Mouse (Mus musculus) intestine, embryonic 16.5 days (tissue): ENCODE results near the gene Banp. TPM values are rescaled to one million over a fixed set of nuclear protein-coding genes. Genes with fewer than 3 reads are reported as not detected.

Experiments used
- ATAC-seq: fragments of 200-750 bp; cut with Nextera tagmentation; 2 replicates; pipeline ENCODE4 v1.8.0; 2017; ENCODE audit warnings: moderate TSS enrichment, moderate library complexity
- H3K27ac ChIP-seq: fragments of 300-500 bp; sonication (generic); 2 replicates; pipeline ENCODE4 v1.5.1; 2014; ENCODE audit warnings: mild to moderate bottlenecking, low read length
- H3K27me3 ChIP-seq: fragments of 300-500 bp; sonication (generic); replicated peaks from 2 replicates; pipeline ENCODE4 v1.6.1; 2014; ENCODE audit warnings: low read length, control low read depth, mixed read lengths; ENCODE audit not compliant: control insufficient read depth, insufficient read depth
- H3K36me3 ChIP-seq: fragments of 300-500 bp; sonication (generic); 2 replicates; pipeline ENCODE4 v1.6.1; 2014; ENCODE audit warnings: low read length, control low read depth; ENCODE audit not compliant: control insufficient read depth, insufficient read depth
- H3K4me1 ChIP-seq: fragments of 300-500 bp; sonication (generic); 2 replicates; pipeline ENCODE4 v1.6.1; 2014; ENCODE audit warnings: low read length, control low read depth, mixed read lengths; ENCODE audit not compliant: control insufficient read depth, insufficient read depth
- H3K4me2 ChIP-seq: fragments of 300-500 bp; sonication (generic); 2 replicates; pipeline ENCODE4 v1.6.1; 2014; ENCODE audit warnings: low read depth, low read length, control low read depth
- H3K4me3 ChIP-seq: fragments of 300-500 bp; sonication (generic); 2 replicates; pipeline ENCODE4 v1.5.1; 2014; ENCODE audit warnings: mild to moderate bottlenecking, low read length
- H3K9ac ChIP-seq: fragments of 300-500 bp; sonication (generic); 2 replicates; pipeline ENCODE4 v1.6.1; 2014; ENCODE audit warnings: low read depth, low read length
- H3K9me3 ChIP-seq: fragments of 300-500 bp; sonication (generic); 2 replicates; pipeline ENCODE4 v1.6.1; 2016; ENCODE audit warnings: low read length, control low read depth; ENCODE audit not compliant: control insufficient read depth
- WGBS: fragments of 180-500 bp; shearing (Covaris S2); extraction: QIAGEN DNeasy Blood & Tissue Kit; methylation state at CpG from one replicate; pipeline ENCODE4 v1.1.7; 2014; 5-methylcytosine and 5-hydroxymethylcytosine counted together
- polyA plus RNA-seq: library from polyadenylated mRNA; unstranded; fragments of >200 nt; fragmentation: Nextera tagmentation; extraction: Ambion mirVana; gene quantifications from 2 replicates; pipeline ENCODE4 v1.2.1, GENCODE M21; 2015

Banp gene
- polyA plus RNA-seq, 1 experiment from 2014 or later, result 36.6 TPM

GRCm38 (mm10) chr8:122018046-122018831, 68.7 kb downstream of the Banp start:
- no peak overlapping the region for H3K4me3 ChIP-seq
- H3K4me1 ChIP-seq, result peaks cover 3% of the 10 kb centered on the region; the same call in 1 of the 2 replicates
- H3K36me3 ChIP-seq, result no peaks in the 10 kb centered on the region
- no peak overlapping the region for H3K27ac ChIP-seq
- H3K9me3 ChIP-seq, result no peaks in the 10 kb centered on the region
- no peaks in the 10 kb centered on the region for H3K27me3 ChIP-seq
- H3K9ac ChIP-seq, result no peak overlapping the region
- no peak overlapping the region for H3K4me2 ChIP-seq
- no peak for ATAC-seq
- 66% methylated on average over 22 of the region's 22 CpGs for WGBS

GRCm38 (mm10) chr8:122019162-122019561, 69.6 kb downstream of the Banp start:
- no peaks in the 10 kb centered on the region; the same call in 1 of the 2 replicates for H3K36me3 ChIP-seq
- ATAC-seq, result no peak

GRCm38 (mm10) chr8:122020050-122020771, 70.7 kb downstream of the Banp start:
- H3K4me1 ChIP-seq, result peaks cover 3% of the 10 kb centered on the region; the same call in 1 of the 2 replicates
- H3K27me3 ChIP-seq, result no peaks in the 10 kb centered on the region
- ATAC-seq, result no peak
- no peaks in the 10 kb centered on the region for H3K9me3 ChIP-seq
- H3K36me3 ChIP-seq, result no peaks in the 10 kb centered on the region; the same call in 1 of the 2 replicates
- 80% methylated on average over 8 of the region's 8 CpGs for WGBS
- H3K27ac ChIP-seq, result no peak overlapping the region
- H3K4me3 ChIP-seq, result no peak overlapping the region
- no peak overlapping the region for H3K9ac ChIP-seq
- H3K4me2 ChIP-seq, result no peak overlapping the region

More at GRCm38 (mm10) chr8:122019162-122019561, 69.6 kb downstream of the Banp start:
- Histone ChIP-seq H3K4me1 (peaks cover 3% of the 10 kb centered on the region; the same call in 1 of the 2 replicates), H3K9me3 (no peaks in the 10 kb centered on the region), H3K27me3 (no peaks in the 10 kb centered on the region), H3K4me3 (no peak overlapping the region), H3K27ac (no peak overlapping the region), H3K9ac (no peak overlapping the region), H3K4me2 (no peak overlapping the region)
- 92% methylated on average over 1 of the region's 1 CpGs for WGBS

- peak; percentile 76; the same call in 1 of the 2 replicates for ATAC-seq
- peaks cover 3% of the 10 kb centered on the region; the same call in 1 of the 2 replicates for H3K4me1 ChIP-seq
- H3K27ac ChIP-seq, result no peak overlapping the region
- H3K4me3 ChIP-seq, result no peak overlapping the region
- no peaks in the 10 kb centered on the region for H3K9me3 ChIP-seq
- peaks cover 6% of the 10 kb centered on the region for H3K36me3 ChIP-seq
- no peak overlapping the region for H3K9ac ChIP-seq
- no peaks in the 10 kb centered on the region for H3K27me3 ChIP-seq
- no peak overlapping the region for H3K4me2 ChIP-seq
- WGBS, result 60% methylated on average over 2 of the region's 2 CpGs
Observed at GRCm38 (mm10) chr8:122021725-122022124, 72.2 kb downstream of the Banp start.

GRCm38 (mm10) chr8:122022274-122022673, 72.7 kb downstream of the Banp start:
- ATAC-seq, result no peak
- no peak overlapping the region for H3K27ac ChIP-seq
- H3K4me1 ChIP-seq, result peaks cover 3% of the 10 kb centered on the region; the same call in 1 of the 2 replicates
- no peaks in the 10 kb centered on the region for H3K9me3 ChIP-seq
- H3K9ac ChIP-seq, result no peak overlapping the region
- 78% methylated on average over 6 of the region's 6 CpGs for WGBS
- H3K4me3 ChIP-seq, result no peak overlapping the region
- no peak overlapping the region for H3K4me2 ChIP-seq
- H3K27me3 ChIP-seq, result no peaks in the 10 kb centered on the region
- peaks cover 7% of the 10 kb centered on the region for H3K36me3 ChIP-seq

- Histone ChIP-seq H3K27me3 (no peaks in the 10 kb centered on the region), H3K9ac (no peak overlapping the region), H3K27ac (no peak overlapping the region), H3K4me3 (no peak overlapping the region), H3K4me1 (peaks cover 3% of the 10 kb centered on the region; the same call in 1 of the 2 replicates), H3K36me3 (peaks cover 7% of the 10 kb centered on the region), H3K9me3 (no peaks in the 10 kb centered on the region), H3K4me2 (no peak overlapping the region)
- 70% methylated on average over 4 of the region's 4 CpGs for WGBS
- no peak for ATAC-seq
Observed at GRCm38 (mm10) chr8:122022705-122023104, 73.2 kb downstream of the Banp start.

GRCm38 (mm10) chr8:122025546-122025945, 76.0 kb downstream of the Banp start:
- Histone ChIP-seq H3K27me3 (no peaks in the 10 kb centered on the region), H3K27ac (no peak overlapping the region), H3K9me3 (no peaks in the 10 kb centered on the region), H3K36me3 (peaks cover 7% of the 10 kb centered on the region), H3K9ac (no peak overlapping the region), H3K4me1 (peaks cover 3% of the 10 kb centered on the region; the same call in 1 of the 2 replicates), H3K4me3 (no peak overlapping the region), H3K4me2 (no peak overlapping the region)
- 90% methylated on average over 9 of the region's 9 CpGs for whole genome bisulfite sequencing
- ATAC-seq, result no peak

GRCm38 (mm10) chr8:122028116-122028515, 78.6 kb downstream of the Banp start:
- Histone ChIP-seq H3K4me2 (no peak overlapping the region), H3K4me3 (no peak overlapping the region), H3K36me3 (peaks cover 7% of the 10 kb centered on the region), H3K27me3 (no peaks in the 10 kb centered on the region), H3K4me1 (no peaks in the 10 kb centered on the region), H3K27ac (no peak overlapping the region), H3K9ac (no peak overlapping the region), H3K9me3 (no peaks in the 10 kb centered on the region)
- WGBS, result 77% methylated on average over 4 of the region's 4 CpGs
- no peak for ATAC-seq

GRCm38 (mm10) chr8:122030965-122031364, 81.4 kb downstream of the Banp start:
- no peak overlapping the region for H3K27ac ChIP-seq
- H3K27me3 ChIP-seq, result no peaks in the 10 kb centered on the region
- H3K4me1 ChIP-seq, result peaks cover 4% of the 10 kb centered on the region; the same call in 1 of the 2 replicates
- no peaks in the 10 kb centered on the region for H3K9me3 ChIP-seq
- no peak overlapping the region for H3K4me3 ChIP-seq
- ATAC-seq, result no peak
- H3K36me3 ChIP-seq, result peaks cover 5% of the 10 kb centered on the region
- H3K9ac ChIP-seq, result no peak overlapping the region
- WGBS, result 58% methylated on average over 7 of the region's 7 CpGs
- H3K4me2 ChIP-seq, result no peak overlapping the region
